Mouse (Mus musculus) adrenal gland, postnatal 25 days (tissue): ENCODE data around the gene Gm7247. TPM values are rescaled to one million over a fixed set of nuclear protein-coding genes. Genes with fewer than 3 reads are reported as not detected.
"Not testable (repeated sequence)": the region's sequence is repeated elsewhere in the genome, so short reads cannot be mapped to it uniquely, and the experiment has no call there.

Experiments
- DNase-seq: peaks from one replicate; pipeline ENCODE4 v3.0.0; 2021; ENCODE audit warnings: mixed read lengths
- total RNA-seq: library from RNA; stranded (reverse); gene quantifications from 2 replicates; pipeline ENCODE4 v1.2.3, GENCODE M21; 2021

Gm7247 gene
- total RNA-seq, 1 experiment from 2014 or later, result not detected

- no peak for DNase-seq
Measured at GRCm38 (mm10) chr14:51496955-51497354, 135.4 kb downstream of the Gm7247 start.

GRCm38 (mm10) chr14:51497958-51498357 is 136.4 kb downstream of the Gm7247 start:
- DNase-seq, result no peak

GRCm38 (mm10) chr14:51499707-51500275 is 138.2 kb downstream of the Gm7247 start:
- no peak for DNase-seq

- no peak for DNase-seq
Measured at GRCm38 (mm10) chr14:51500461-51500860, 138.9 kb downstream of the Gm7247 start.

DNA sequence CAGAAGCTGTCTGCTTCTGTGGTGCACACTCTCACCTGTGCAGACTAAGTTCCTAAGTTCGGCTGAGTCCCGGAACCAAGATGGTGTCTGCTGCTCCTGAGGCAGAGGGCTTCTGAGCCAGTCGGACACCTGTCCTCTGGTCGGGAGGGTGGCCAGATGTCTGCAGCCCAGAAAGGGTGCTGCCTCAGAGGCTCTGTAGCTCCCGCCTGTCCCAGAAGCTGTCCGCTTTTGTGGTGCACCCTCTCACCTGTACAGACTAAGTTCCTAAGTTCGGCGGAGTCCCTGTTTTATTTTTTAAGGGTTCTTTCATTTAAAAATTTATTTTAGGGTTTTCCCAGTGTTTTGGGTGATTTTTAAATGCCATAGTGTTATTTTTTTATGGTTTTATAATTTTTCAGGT is 145.9 kb downstream of the Gm7247 start:
- no peak for DNase-seq

GRCm38 (mm10) chr14:51552490-51552889 is 190.9 kb downstream of the Gm7247 start, which contains the start of gene Gm5622:
Gene Gm5622 (plus strand): TSS chr14:51552790.
- no peak for DNase-seq

DNA sequence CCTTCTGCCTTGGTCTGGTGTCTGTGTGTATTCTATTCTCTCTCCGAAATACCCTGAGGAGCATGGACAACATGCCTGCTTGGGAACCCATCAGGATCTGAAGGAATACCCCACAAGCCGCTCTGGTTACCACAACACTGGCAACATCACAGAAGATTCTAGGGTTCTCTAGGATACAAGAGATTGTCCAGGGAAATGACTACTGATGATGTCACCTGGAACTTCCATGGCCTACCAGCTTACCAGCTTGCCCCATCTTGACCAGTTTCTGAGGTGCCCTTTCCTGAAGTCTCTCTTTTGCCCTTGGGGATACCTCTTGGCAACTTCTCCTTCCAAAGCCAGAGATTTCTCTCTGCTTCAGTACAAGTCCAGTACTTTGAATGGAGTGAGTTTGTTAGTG is 212.4 kb downstream of the Gm7247 start, which contains the start of gene Gm17175:
Gene Gm17175 (minus strand): TSS at position 101 of the 400 bp plus-strand sequence.
- DNase-seq, result not testable (repeated sequence)

DNA sequence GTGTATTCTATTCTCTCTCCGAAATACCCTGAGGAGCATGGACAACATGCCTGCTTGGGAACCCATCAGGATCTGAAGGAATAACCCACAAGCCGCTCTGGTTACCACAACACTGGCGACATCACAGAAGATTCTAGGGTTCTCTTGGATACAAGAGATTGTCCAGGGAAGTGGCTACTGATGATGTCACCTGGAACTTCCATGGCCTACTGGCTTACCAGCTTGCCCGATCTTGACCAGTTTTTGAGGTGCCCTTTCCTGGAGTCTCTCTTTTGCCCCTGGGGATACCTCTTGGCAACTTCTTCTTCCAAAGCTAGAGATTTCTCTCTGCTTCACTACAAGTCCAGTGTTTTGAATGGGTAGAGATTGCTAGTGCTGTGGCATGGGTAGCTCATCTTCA is 230.5 kb downstream of the Gm7247 start, which contains the start of gene Gm17174:
Gene Gm17174 (minus strand): TSS at position 101 of the 400 bp plus-strand sequence.
- not testable (repeated sequence) for DNase-seq

DNA sequence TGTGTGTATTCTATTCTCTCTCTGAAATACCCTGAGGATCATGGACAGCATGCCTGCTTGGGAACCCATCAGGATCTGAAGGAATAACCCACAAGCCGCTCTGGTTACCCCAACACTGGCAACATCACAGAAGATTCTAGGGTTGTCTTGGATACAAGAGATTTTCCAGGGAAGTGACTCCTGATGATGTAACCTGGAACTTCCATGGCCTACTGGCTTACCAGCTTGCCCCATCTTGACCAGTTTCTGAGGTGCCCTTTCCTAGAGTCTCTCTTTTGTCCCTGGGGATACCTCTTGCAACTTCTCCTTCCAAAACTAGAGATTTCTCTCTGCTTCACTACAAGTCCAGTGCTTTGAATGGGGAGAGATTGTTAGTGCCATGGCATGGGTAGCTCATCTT is 249.7 kb downstream of the Gm7247 start, which contains the start of gene Gm17078:
Gene Gm17078 (minus strand): TSS at position 101 of the 400 bp plus-strand sequence.
- DNase-seq, result no peak

Other genes with a start within 250 kb of the Gm7247 start
- not detected in 2 replicates for gene Eddm3b, start 247.3 kb upstream of the Gm7247 start, total RNA-seq
- gene Rnase6, start 237.8 kb upstream of the Gm7247 start, total RNA-seq, result 0.94 TPM in 1 of 2 replicates, not detected in the other
- not detected in 2 replicates for gene Rnase1, start 215.0 kb upstream of the Gm7247 start, total RNA-seq
- not detected in 2 replicates for gene Rnase2b, start 199.5 kb upstream of the Gm7247 start, total RNA-seq
- not detected in 2 replicates for gene Ang2, start 162.6 kb upstream of the Gm7247 start, total RNA-seq
- gene Ear14, start 158.4 kb upstream of the Gm7247 start, total RNA-seq, result not detected in 2 replicates
- gene Rnase2a, start 105.6 kb upstream of the Gm7247 start, total RNA-seq, result 0.97 TPM in 1 of 2 replicates, not detected in the other
- not detected in 2 replicates for gene Vmn2r88, start 49.1 kb downstream of the Gm7247 start, total RNA-seq
- gene Vmn2r89, start 90.1 kb downstream of the Gm7247 start, total RNA-seq, result not detected in 2 replicates
- gene Gm5622, start 191.0 kb downstream of the Gm7247 start, total RNA-seq, result not detected in 2 replicates
- not detected in 2 replicates for gene Gm17175, start 212.3 kb downstream of the Gm7247 start, total RNA-seq
- gene Gm17174, start 230.4 kb downstream of the Gm7247 start, total RNA-seq, result not detected in 2 replicates
- gene Gm17078, start 249.6 kb downstream of the Gm7247 start, total RNA-seq, result not detected in 2 replicates